Mouse (Mus musculus) lung, postnatal 14 days (tissue): ENCODE results near the gene Olfr913.

ENCODE experiments used
- DNase-seq: peaks from one replicate; pipeline ENCODE4 v3.0.0; 2021

Gene Olfr913

GRCm38 (mm10) chr9:38592459-38592858, at the start of gene Olfr913:
Gene Olfr913, plus strand, starts transcription at chr9:38592759.
- DNase-seq, result no peak

- no peak for DNase-seq
Observed at GRCm38 (mm10) chr9:38579878-38580277, 12.7 kb upstream of the Olfr913 start, which contains the start of gene Olfr912. Gene Olfr912, plus strand, starts transcription at chr9:38580178.

GRCm38 (mm10) chr9:38591056-38591455, 1.5 kb upstream of the Olfr913 start:
- no peak for DNase-seq

- no peak for DNase-seq
Observed at GRCm38 (mm10) chr9:38604802-38605201, 12.2 kb downstream of the Olfr913 start, which contains the start of gene Olfr914. Gene Olfr914, plus strand, starts transcription at chr9:38605102.

- DNase-seq, result no peak
Observed at GRCm38 (mm10) chr9:38632406-38632805, 39.8 kb downstream of the Olfr913 start.
